Mouse (Mus musculus): Measurements from ENCODE around the gene Hmcn2.

The Hmcn2 gene

GRCm38 (mm10) chr2:31304801-31305665 is 9.2 kb upstream of the Hmcn2 start:
- no peak for DNase-seq (ENCODE audit: low spot score in 2 of 2)

GRCm38 (mm10) chr2:31305684-31306083 is 8.5 kb upstream of the Hmcn2 start:
- no peak for DNase-seq (ENCODE audit: low spot score in 2 of 2)

GRCm38 (mm10) chr2:31308257-31308656 is 6.0 kb upstream of the Hmcn2 start:
- no peak for DNase-seq (ENCODE audit: low spot score in 2 of 2)

- DNase-seq (ENCODE audit: low spot score in 2 of 2) = no peak
Observed at GRCm38 (mm10) chr2:31309549-31309948, 4.7 kb upstream of the Hmcn2 start.

- DNase-seq (ENCODE audit: low spot score in 2 of 2) = no peak
Observed at GRCm38 (mm10) chr2:31318162-31318561, 3.9 kb downstream of the Hmcn2 start.

GRCm38 (mm10) chr2:31319200-31319599 is 5.0 kb downstream of the Hmcn2 start:
- no peak for DNase-seq (ENCODE audit: low spot score in 2 of 2)

- no peak for DNase-seq (ENCODE audit: low spot score in 2 of 2)
Observed at GRCm38 (mm10) chr2:31327186-31327585, 13.0 kb downstream of the Hmcn2 start.

GRCm38 (mm10) chr2:31337706-31338330 is 23.6 kb downstream of the Hmcn2 start:
- peak in 1 of 2 experiments; percentile 33 for DNase-seq (ENCODE audit: low spot score in 2 of 2)

GRCm38 (mm10) chr2:31339826-31340225 is 25.6 kb downstream of the Hmcn2 start:
- DNase-seq (ENCODE audit: low spot score in 2 of 2) = peak in 1 of 2 experiments; percentile 68

- DNase-seq (ENCODE audit: low spot score in 2 of 2) = no peak
Observed at GRCm38 (mm10) chr2:31341726-31342535, 27.7 kb downstream of the Hmcn2 start.

GRCm38 (mm10) chr2:31346096-31346495 is 31.9 kb downstream of the Hmcn2 start:
- DNase-seq (ENCODE audit: low spot score in 2 of 2) = peak; percentile 38 to 68

- DNase-seq (ENCODE audit: low spot score in 2 of 2) = no peak
Observed at GRCm38 (mm10) chr2:31348373-31348772, 34.2 kb downstream of the Hmcn2 start.

GRCm38 (mm10) chr2:31348850-31349249 is 34.6 kb downstream of the Hmcn2 start:
- DNase-seq (ENCODE audit: low spot score in 2 of 2) = no peak

GRCm38 (mm10) chr2:31356771-31357170 is 42.6 kb downstream of the Hmcn2 start:
- no peak for DNase-seq (ENCODE audit: low spot score in 2 of 2)

GRCm38 (mm10) chr2:31359316-31359715 is 45.1 kb downstream of the Hmcn2 start:
- DNase-seq (ENCODE audit: low spot score in 2 of 2) = no peak

- DNase-seq (ENCODE audit: low spot score in 2 of 2) = no peak
Observed at GRCm38 (mm10) chr2:31367186-31367585, 53.0 kb downstream of the Hmcn2 start.

- DNase-seq (ENCODE audit: low spot score in 2 of 2) = peak in 1 of 2 experiments; percentile 61
Observed at GRCm38 (mm10) chr2:31371396-31371795, 57.2 kb downstream of the Hmcn2 start.

- no peak for DNase-seq (ENCODE audit: low spot score in 2 of 2)
Observed at GRCm38 (mm10) chr2:31372186-31372585, 58.0 kb downstream of the Hmcn2 start.

- DNase-seq (ENCODE audit: low spot score in 2 of 2) = peak in 1 of 2 experiments; percentile 59
Observed at GRCm38 (mm10) chr2:31374415-31374814, 60.2 kb downstream of the Hmcn2 start.

- no peak for DNase-seq (ENCODE audit: low spot score in 2 of 2)
Observed at GRCm38 (mm10) chr2:31376057-31376456, 61.8 kb downstream of the Hmcn2 start.

GRCm38 (mm10) chr2:31377481-31377880 is 63.3 kb downstream of the Hmcn2 start:
- DNase-seq (ENCODE audit: low spot score in 2 of 2) = no peak

- DNase-seq (ENCODE audit: low spot score in 2 of 2) = no peak
Observed at GRCm38 (mm10) chr2:31381292-31381846, 67.2 kb downstream of the Hmcn2 start.

Data from urinary bladder, postnatal 4 days (tissue).